Comparison of ENCODE assay signal across 7 mouse cellular contexts in genomic region chr13:56895386-56895785, GRCm38 (mm10). TPM values are rescaled to one million over a fixed set of nuclear protein-coding genes. Genes with fewer than 3 reads are reported as not detected.
DNase-seq lines count a peak whose midpoint lies in the region; ATAC-seq and TF ChIP-seq lines count a peak whose summit lies in the region.

No protein-coding gene starts in this region.

- WGBS in embryonic facial prominence, embryonic 14.5 days: 3% methylated on average over 17 of the region's 17 CpGs
- WGBS in hindbrain, embryonic 15.5 days: 2% methylated on average over 17 of the region's 17 CpGs

- no peaks in the 10 kb centered on the region for H3K27me3 ChIP-seq in embryonic facial prominence, embryonic 14.5 days (replicated peaks; ENCODE audit: control insufficient read depth, insufficient read depth, low read length)
- no peaks in the 10 kb centered on the region for H3K27me3 ChIP-seq in hindbrain, embryonic 15.5 days

- DNase-seq in left cerebral cortex, adult 2 months (ENCODE audit: extremely low spot score in 1 of 2, low spot score in 2 of 2): peak in 1 of 2 experiments; percentile 29
- DNase-seq in left cerebral cortex, postnatal 36 days (ENCODE audit: low spot score in 2 of 2): no peak
- DNase-seq in adrenal gland, postnatal 10 days: peak; percentile 88
- DNase-seq in embryonic facial prominence, embryonic 14.5 days (ENCODE audit: low spot score): peak; percentile 77
- DNase-seq in lung, postnatal 36 days: peak; percentile 37
- DNase-seq in testis, postnatal 10 days (ENCODE audit: low spot score): peak; percentile 91

- H3K4me3 ChIP-seq in left cerebral cortex, adult 2 months: peak overlapping the region; percentile 35
- H3K4me3 ChIP-seq in embryonic facial prominence, embryonic 14.5 days (ENCODE audit: low read depth, low read length): no peak overlapping the region
- H3K4me3 ChIP-seq in hindbrain, embryonic 15.5 days: peak overlapping the region; percentile 39

- H3K4me1 ChIP-seq in embryonic facial prominence, embryonic 14.5 days (ENCODE audit: control insufficient read depth, insufficient read depth, low read length): no peaks in the 10 kb centered on the region
- no peaks in the 10 kb centered on the region for H3K4me1 ChIP-seq in hindbrain, embryonic 15.5 days (replicated peaks)

- H3K4me2 ChIP-seq in embryonic facial prominence, embryonic 14.5 days (ENCODE audit: low read depth, low read length): no peak overlapping the region
- H3K4me2 ChIP-seq in hindbrain, embryonic 15.5 days: peak overlapping the region; percentile 56

- no peak overlapping the region for H3K27ac ChIP-seq in left cerebral cortex, adult 2 months
- H3K27ac ChIP-seq in embryonic facial prominence, embryonic 14.5 days (replicated peaks; ENCODE audit: low read depth, low read length): no peak overlapping the region
- H3K27ac ChIP-seq in hindbrain, embryonic 15.5 days (replicated peaks): peak overlapping the region; percentile 60

- TF ChIP-seq CTCF in left cerebral cortex, adult 2 months (IDR thresholded peaks at IDR 0.05): no peak

- H3K9ac ChIP-seq in embryonic facial prominence, embryonic 14.5 days (ENCODE audit: low read depth, low read length): no peak overlapping the region
- peak overlapping the region; percentile 40 for H3K9ac ChIP-seq in hindbrain, embryonic 15.5 days

- ATAC-seq in embryonic facial prominence, embryonic 14.5 days (ENCODE audit: low read depth): no peak
- ATAC-seq in hindbrain, embryonic 15.5 days (ENCODE audit: low FRiP score, low read depth): 0 out of 2 replicates have a peak, but pooled peaks have one; percentile 38

- H3K9me3 ChIP-seq in embryonic facial prominence, embryonic 14.5 days (ENCODE audit: control insufficient read depth, low read length): no peaks in the 10 kb centered on the region
- no peaks in the 10 kb centered on the region for H3K9me3 ChIP-seq in hindbrain, embryonic 15.5 days

- no peaks in the 10 kb centered on the region for H3K36me3 ChIP-seq in embryonic facial prominence, embryonic 14.5 days (ENCODE audit: control insufficient read depth, insufficient read depth, low read length)
- H3K36me3 ChIP-seq in hindbrain, embryonic 15.5 days: no peaks in the 10 kb centered on the region

- intact Hi-C loops in left cerebral cortex, adult 2 months (cut with DNase I): no loop called here
- intact Hi-C loops in left cerebral cortex, postnatal 36 days (cut with DNase I): no loop called here

RNA-seq across cellular contexts. Expression of gene Trpc7, which starts 0.4 kb away (rescaled TPM):
- total RNA-seq in left cerebral cortex, adult 2 months (2021): 1 to 10 TPM; 1.9 to 2.8 TPM
- 1 to 10 TPM; 1.7 to 3.1 TPM for total RNA-seq in left cerebral cortex, postnatal 36 days (2021)
- total RNA-seq in adrenal gland, postnatal 10 days (2021): under 1 TPM; 0.21 to 0.42 TPM
- polyA plus RNA-seq in embryonic facial prominence, embryonic 14.5 days (2014; fragmentation: Nextera tagmentation; extraction: Ambion mirVana): 0.05 and 0.31 TPM in 2 replicates
- polyA plus RNA-seq in hindbrain, embryonic 15.5 days (2015; fragmentation: Nextera tagmentation; extraction: Ambion mirVana): 4.1 and 5.6 TPM in 2 replicates

Comparison
In these comparisons a context has a peak if more than half of its experiments do, and no peak if none do; other contexts are left out.
1. DNase-seq: peak in adrenal gland, postnatal 10 days (single experiment), embryonic facial prominence, embryonic 14.5 days (single experiment), lung, postnatal 36 days (single experiment) and testis, postnatal 10 days (single experiment); none in left cerebral cortex, postnatal 36 days (0 of 2).